Mouse (Mus musculus) forebrain, embryonic 12.5 days (tissue): ENCODE results near the gene Med12. TPM values are rescaled to one million over a fixed set of nuclear protein-coding genes. Genes with fewer than 3 reads are reported as not detected.

Source experiments
- ATAC-seq: fragments of 200-750 bp; cut with Nextera tagmentation; 2 replicates; pipeline ENCODE4 v1.8.0; 2017; ENCODE audit warnings: moderate TSS enrichment; ENCODE audit not compliant: low FRiP score
- H3K27ac ChIP-seq: fragments of 300-500 bp; sonication (generic); 2 replicates; pipeline ENCODE4 v1.5.1; 2016; ENCODE audit warnings: mild to moderate bottlenecking
- H3K27me3 ChIP-seq: fragments of 300-500 bp; sonication (generic); 2 replicates; pipeline ENCODE4 v1.6.1; 2016; ENCODE audit warnings: mild to moderate bottlenecking
- H3K36me3 ChIP-seq: fragments of 300-500 bp; sonication (generic); replicated peaks from 2 replicates; pipeline ENCODE4 v1.6.1; 2016; ENCODE audit warnings: mild to moderate bottlenecking
- H3K4me1 ChIP-seq: fragments of 300-500 bp; sonication (generic); 2 replicates; pipeline ENCODE4 v1.6.1; 2016
- H3K4me2 ChIP-seq: fragments of 300-500 bp; sonication (generic); 2 replicates; pipeline ENCODE4 v1.6.1; 2016; ENCODE audit warnings: mild to moderate bottlenecking, moderate library complexity
- H3K4me3 ChIP-seq: fragments of 300-500 bp; sonication (generic); replicated peaks from 2 replicates; pipeline ENCODE4 v1.5.1; 2016; ENCODE audit warnings: mild to moderate bottlenecking
- H3K9ac ChIP-seq: fragments of 300-500 bp; sonication (generic); 2 replicates; pipeline ENCODE4 v1.6.1; 2016; ENCODE audit warnings: mild to moderate bottlenecking
- H3K9me3 ChIP-seq: fragments of 300-500 bp; sonication (generic); 2 replicates; pipeline ENCODE4 v1.6.1; 2016
- WGBS: fragments of 180-500 bp; shearing (Covaris S2); methylation state at CpG from one replicate; pipeline ENCODE4 v1.1.7; 2016; 5-methylcytosine and 5-hydroxymethylcytosine counted together
- polyA plus RNA-seq: library from polyadenylated mRNA; unstranded; fragments of >200 nt; fragmentation: Nextera tagmentation; extraction: Ambion mirVana; gene quantifications from 2 replicates; pipeline ENCODE4 v1.2.1, GENCODE M21; 2016

Gene Med12
- polyA plus RNA-seq, 1 experiment from 2014 or later, result 43.1 TPM

DNA sequence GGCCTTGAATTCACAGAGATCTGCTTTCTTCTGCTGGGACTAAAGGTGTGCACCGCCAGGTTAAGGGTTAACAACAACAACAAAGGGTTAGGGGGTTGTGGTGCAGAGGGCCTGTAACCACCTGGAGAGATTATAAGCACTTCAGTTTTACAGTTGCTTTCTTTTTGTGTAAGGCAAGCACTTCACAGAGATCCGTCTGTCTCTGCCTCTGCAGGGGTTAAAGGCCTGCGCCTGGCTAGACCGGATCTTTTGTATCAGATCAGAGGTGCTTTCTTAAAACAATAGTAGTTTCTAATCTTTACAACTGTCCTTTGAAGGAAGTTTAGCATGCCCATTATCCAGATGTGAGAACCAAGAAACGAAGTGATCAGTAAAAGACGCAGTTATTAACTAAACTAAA lies 420 bp upstream of the Med12 start:
- Histone ChIP-seq H3K4me1 (peaks cover 8% of the 10 kb centered on the region; the same call in 1 of the 2 replicates), H3K9ac (peak overlapping the region; percentile 66; the same call in 1 of the 2 replicates), H3K36me3 (peaks cover 14% of the 10 kb centered on the region), H3K9me3 (no peaks in the 10 kb centered on the region), H3K27me3 (peaks cover 7% of the 10 kb centered on the region; the same call in 1 of the 2 replicates), H3K4me3 (peak overlapping the region; percentile 51), H3K27ac (peak overlapping the region; percentile 75; the same call in 1 of the 2 replicates), H3K4me2 (peak overlapping the region; percentile 54)
- peak; percentile 39; the same call in 1 of the 2 replicates for ATAC-seq
- 25% methylated on average over 6 of the region's 6 CpGs for WGBS

DNA sequence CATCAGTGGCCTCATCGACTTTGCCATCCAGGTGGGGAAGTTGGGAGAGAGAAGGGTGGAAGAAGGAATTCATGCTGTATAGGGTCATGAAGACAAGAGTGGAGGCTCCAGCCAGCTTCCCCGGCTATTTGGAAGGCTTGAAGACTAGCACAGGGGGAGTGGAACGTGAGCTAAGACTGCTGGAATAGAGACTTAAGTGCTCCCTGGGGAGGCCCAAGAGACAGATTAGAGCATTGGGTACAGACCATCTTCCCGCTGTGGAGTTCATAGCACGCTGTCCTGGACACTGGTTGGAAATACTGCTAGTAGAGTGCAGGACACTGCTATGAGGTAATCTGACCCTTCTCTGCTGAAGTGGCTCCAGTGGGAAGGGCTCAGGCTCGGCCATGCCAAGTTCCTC lies 9.0 kb downstream of the Med12 start:
- 0 out of 2 replicates have a peak, but pooled peaks cover 2% of the 10 kb centered on the region for H3K27me3 ChIP-seq
- no peak overlapping the region for H3K4me3 ChIP-seq
- H3K4me1 ChIP-seq, result no peaks in the 10 kb centered on the region
- H3K36me3 ChIP-seq, result peaks cover 71% of the 10 kb centered on the region
- H3K9me3 ChIP-seq, result no peaks in the 10 kb centered on the region
- ATAC-seq, result no peak
- 82% methylated on average over 6 of the region's 6 CpGs for WGBS
- H3K4me2 ChIP-seq, result no peak overlapping the region
- H3K9ac ChIP-seq, result no peak overlapping the region
- H3K27ac ChIP-seq, result no peak overlapping the region

DNA sequence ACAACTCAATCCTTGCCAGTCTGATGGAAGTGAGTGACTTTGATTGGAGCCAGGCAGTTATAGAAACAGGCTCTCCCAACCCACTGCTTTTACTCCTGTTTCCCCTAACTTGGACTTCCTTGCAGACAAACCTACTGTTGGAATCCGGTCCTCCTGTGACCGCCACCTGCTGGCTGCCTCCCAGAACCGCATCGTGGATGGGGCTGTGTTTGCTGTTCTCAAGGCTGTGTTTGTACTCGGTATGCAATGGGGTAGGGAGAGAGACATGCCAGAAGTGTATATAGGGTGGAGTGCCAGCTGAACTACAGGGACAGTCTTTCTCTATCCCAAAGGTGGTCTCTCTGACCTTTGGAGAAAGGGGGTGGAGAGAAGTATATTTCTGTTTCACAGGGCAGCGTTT lies 11.7 kb downstream of the Med12 start:
- H3K27me3 ChIP-seq, result peaks cover 2% of the 10 kb centered on the region; the same call in 1 of the 2 replicates
- no peak overlapping the region for H3K4me2 ChIP-seq
- 31% methylated on average over 6 of the region's 6 CpGs for WGBS
- 0 out of 2 replicates have a peak, but pooled peaks have one; percentile 36 for ATAC-seq
- H3K9ac ChIP-seq, result no peak overlapping the region
- peaks cover 71% of the 10 kb centered on the region for H3K36me3 ChIP-seq
- H3K27ac ChIP-seq, result no peak overlapping the region
- no peaks in the 10 kb centered on the region for H3K9me3 ChIP-seq
- no peak overlapping the region for H3K4me3 ChIP-seq
- no peaks in the 10 kb centered on the region for H3K4me1 ChIP-seq

- 91% methylated on average over 14 of the region's 14 CpGs for WGBS
- H3K27me3 ChIP-seq, result peaks cover 2% of the 10 kb centered on the region; the same call in 1 of the 2 replicates
- no peak overlapping the region for H3K4me2 ChIP-seq
- H3K27ac ChIP-seq, result no peak overlapping the region
- H3K36me3 ChIP-seq, result peaks cover 71% of the 10 kb centered on the region
- ATAC-seq, result no peak
- no peaks in the 10 kb centered on the region for H3K4me1 ChIP-seq
- no peaks in the 10 kb centered on the region for H3K9me3 ChIP-seq
- no peak overlapping the region for H3K9ac ChIP-seq
- H3K4me3 ChIP-seq, result no peak overlapping the region
These were observed 12.3 kb downstream of the Med12 start for GRCm38 (mm10) chrX:101285953-101286670.

- no peak for ATAC-seq
- no peak overlapping the region for H3K27ac ChIP-seq
- no peak overlapping the region for H3K9ac ChIP-seq
- H3K9me3 ChIP-seq, result no peaks in the 10 kb centered on the region
- no peak overlapping the region for H3K4me2 ChIP-seq
- peaks cover 72% of the 10 kb centered on the region for H3K36me3 ChIP-seq
- WGBS, result 97% methylated on average over 3 of the region's 3 CpGs
- H3K27me3 ChIP-seq, result peaks cover 2% of the 10 kb centered on the region; the same call in 1 of the 2 replicates
- H3K4me1 ChIP-seq, result no peaks in the 10 kb centered on the region
- no peak overlapping the region for H3K4me3 ChIP-seq
These were observed 13.7 kb downstream of the Med12 start for GRCm38 (mm10) chrX:101287543-101287942.

DNA sequence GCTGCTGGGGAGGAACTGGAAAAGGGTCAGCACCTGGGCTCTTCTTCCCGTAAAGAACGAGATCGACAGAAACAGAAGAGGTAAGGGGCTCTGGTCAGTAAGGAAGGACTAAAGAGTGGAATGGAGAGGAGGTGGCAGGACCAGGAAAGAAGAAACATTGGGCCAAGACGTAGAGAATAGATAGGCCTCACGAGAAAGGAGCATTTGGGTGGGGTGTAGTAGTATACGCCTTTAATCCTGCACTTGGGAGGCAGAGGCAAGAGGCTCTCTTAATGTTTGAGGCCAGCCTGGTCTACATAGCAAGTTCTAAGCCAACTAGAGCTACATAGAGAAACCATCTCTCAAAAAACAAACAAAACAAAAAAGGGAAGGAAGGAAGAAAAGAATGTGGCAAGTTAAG lies 14.6 kb downstream of the Med12 start:
- no peaks in the 10 kb centered on the region for H3K4me1 ChIP-seq
- no peak overlapping the region for H3K9ac ChIP-seq
- no peak overlapping the region for H3K4me2 ChIP-seq
- no peak overlapping the region for H3K4me3 ChIP-seq
- ATAC-seq, result no peak
- H3K9me3 ChIP-seq, result no peaks in the 10 kb centered on the region
- WGBS, result 96% methylated on average over 6 of the region's 6 CpGs
- peaks cover 2% of the 10 kb centered on the region; the same call in 1 of the 2 replicates for H3K27me3 ChIP-seq
- no peak overlapping the region for H3K27ac ChIP-seq
- peaks cover 71% of the 10 kb centered on the region for H3K36me3 ChIP-seq

DNA sequence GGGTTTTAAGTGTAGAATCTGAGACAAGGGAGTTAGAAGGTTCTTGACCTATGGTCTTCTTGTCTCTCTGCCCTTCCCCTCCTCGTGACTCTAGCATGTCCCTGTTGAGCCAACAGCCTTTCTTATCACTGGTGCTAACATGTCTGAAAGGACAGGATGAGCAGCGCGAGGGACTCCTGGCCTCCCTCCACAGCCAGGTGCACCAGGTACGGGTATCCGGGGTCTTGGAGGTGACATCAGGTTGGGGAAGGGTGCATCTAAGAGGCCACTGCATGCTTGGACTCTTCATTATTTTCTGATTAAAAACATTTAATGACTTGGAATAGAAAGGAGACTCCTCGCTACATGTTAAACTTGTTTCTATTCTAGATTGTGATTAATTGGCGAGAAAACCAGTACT lies 15.2 kb downstream of the Med12 start:
- Histone ChIP-seq H3K4me1 (no peaks in the 10 kb centered on the region), H3K4me2 (no peak overlapping the region), H3K36me3 (peaks cover 69% of the 10 kb centered on the region), H3K27ac (no peak overlapping the region), H3K4me3 (no peak overlapping the region), H3K27me3 (peaks cover 5% of the 10 kb centered on the region; the same call in 1 of the 2 replicates), H3K9ac (no peak overlapping the region), H3K9me3 (no peaks in the 10 kb centered on the region)
- no peak for ATAC-seq
- WGBS, result 92% methylated on average over 7 of the region's 7 CpGs

DNA sequence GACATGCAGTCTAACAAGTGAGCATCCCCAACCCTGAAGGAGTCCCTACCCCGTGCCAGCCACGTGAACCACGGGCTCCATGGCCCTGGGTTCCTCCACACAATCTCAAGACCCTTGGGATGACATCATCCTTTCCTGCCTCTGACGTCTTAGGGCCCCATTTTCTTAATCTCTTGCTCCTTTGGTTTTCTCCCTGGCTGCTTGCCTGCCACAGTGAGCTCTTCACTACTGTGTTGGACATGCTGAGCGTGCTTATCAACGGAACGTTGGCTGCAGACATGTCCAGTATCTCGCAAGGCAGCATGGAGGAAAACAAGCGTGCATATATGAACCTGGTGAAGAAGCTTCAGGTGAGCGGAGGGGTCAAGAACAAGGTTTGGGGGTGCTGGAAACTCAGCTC lies 16.3 kb downstream of the Med12 start:
- no peaks in the 10 kb centered on the region for H3K4me1 ChIP-seq
- no peak overlapping the region for H3K27ac ChIP-seq
- no peak for ATAC-seq
- no peak overlapping the region for H3K9ac ChIP-seq
- WGBS, result 92% methylated on average over 10 of the region's 10 CpGs
- H3K27me3 ChIP-seq, result peaks cover 7% of the 10 kb centered on the region; the same call in 1 of the 2 replicates
- no peak overlapping the region for H3K4me2 ChIP-seq
- H3K36me3 ChIP-seq, result peaks cover 68% of the 10 kb centered on the region
- H3K4me3 ChIP-seq, result no peak overlapping the region
- H3K9me3 ChIP-seq, result no peaks in the 10 kb centered on the region

- Histone ChIP-seq H3K4me3 (peak within 1 kb of the TSS; percentile 49), H3K4me1 (peaks cover 30% of the 10 kb centered on the region), H3K27ac (peak within 1 kb of the TSS; percentile 80), H3K9me3 (no peaks in the 10 kb centered on the region), H3K4me2 (peak within 1 kb of the TSS; percentile 53), H3K9ac (peak within 1 kb of the TSS; percentile 56), H3K36me3 (peaks cover 19% of the 10 kb centered on the region), H3K27me3 (peaks cover 34% of the 10 kb centered on the region; the same call in 1 of the 2 replicates)
- peak; percentile 31 for ATAC-seq
- 19% methylated on average over 18 of the region's 24 CpGs for WGBS
These were observed 25.2 kb downstream of the Med12 start, which contains the start of gene Nlgn3 for GRCm38 (mm10) chrX:101299055-101299454. Gene Nlgn3, plus strand, starts transcription at chrX:101299168.

GRCm38 (mm10) chrX:101299473-101300426 lies 25.9 kb downstream of the Med12 start:
- peaks cover 15% of the 10 kb centered on the region for H3K36me3 ChIP-seq
- peak overlapping the region; percentile 53 for H3K4me2 ChIP-seq
- WGBS, result 22% methylated on average over 10 of the region's 13 CpGs
- H3K27ac ChIP-seq, result peak overlapping the region; percentile 80
- no peaks in the 10 kb centered on the region for H3K9me3 ChIP-seq
- peaks cover 34% of the 10 kb centered on the region; the same call in 1 of the 2 replicates for H3K27me3 ChIP-seq
- peak overlapping the region; percentile 49 for H3K4me3 ChIP-seq
- peak overlapping the region; percentile 56 for H3K9ac ChIP-seq
- peaks cover 34% of the 10 kb centered on the region for H3K4me1 ChIP-seq
- ATAC-seq, result peak; percentile 83

DNA sequence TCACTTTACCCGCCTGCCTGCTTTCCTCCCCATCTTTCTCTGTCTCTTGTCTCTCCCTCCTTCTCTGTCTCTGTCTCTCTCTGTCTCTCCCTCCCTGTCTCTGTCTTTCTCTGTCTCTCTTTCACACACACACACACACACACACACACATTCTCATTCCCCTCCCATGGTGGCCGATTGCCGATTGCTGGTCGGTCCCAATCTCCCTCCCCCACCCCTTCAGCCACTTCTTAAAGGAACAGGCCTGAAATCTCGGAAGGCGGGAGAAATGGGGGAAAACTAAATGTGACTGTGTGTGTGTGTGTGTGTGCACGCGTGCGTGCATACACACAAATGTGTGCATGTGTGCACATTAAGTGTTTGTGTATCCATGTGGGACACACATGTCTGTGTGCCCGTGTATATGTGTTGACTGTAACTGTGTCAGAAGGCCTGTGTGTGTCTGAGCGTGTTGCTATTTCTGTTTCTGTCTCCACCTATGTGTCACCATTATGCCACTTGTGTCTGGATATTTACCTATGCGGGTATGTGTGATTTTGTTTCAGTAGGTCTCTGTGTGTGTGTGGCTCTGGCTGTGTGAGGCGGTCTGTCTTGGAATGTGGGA lies 26.7 kb downstream of the Med12 start:
- Histone ChIP-seq H3K27ac (peak overlapping the region; percentile 80), H3K4me3 (peak overlapping the region; percentile 49), H3K9ac (peak overlapping the region; percentile 56), H3K4me1 (peaks cover 34% of the 10 kb centered on the region), H3K4me2 (peak overlapping the region; percentile 53), H3K36me3 (peaks cover 15% of the 10 kb centered on the region), H3K9me3 (no peaks in the 10 kb centered on the region), H3K27me3 (peaks cover 31% of the 10 kb centered on the region; the same call in 1 of the 2 replicates)
- 22% methylated on average over 13 of the region's 13 CpGs for WGBS
- ATAC-seq, result peak; percentile 61
